Mouse (Mus musculus) G1E (cell line): Measurements from ENCODE around the gene Gm9508.

Source experiments
- CTCF ChIP-seq: IDR thresholded peaks from 2 replicates; pipeline ENCODE4 v1.5.1; 2012; ENCODE audit warnings: low read depth, low read length, inconsistent platforms, mixed read lengths
- GATA1 ChIP-seq: IDR thresholded peaks from 2 replicates; pipeline ENCODE4 v1.6.1; 2012; ENCODE audit warnings: borderline replicate concordance, low read length, inconsistent platforms, mixed read lengths

- TF ChIP-seq GATA1 (no peak), CTCF (no peak)
Observed at GRCm38 (mm10) chr10:77667402-77667801, 29.6 kb downstream of the Gm9508 start.
